Mouse (Mus musculus) hindbrain, postnatal 0 days (tissue): ENCODE results near the gene Frem3. TPM values are rescaled to one million over a fixed set of nuclear protein-coding genes. Genes with fewer than 3 reads are reported as not detected.
A peak's percentile ranks its signal among the peaks of the same experiment; 100 is the strongest.
"Not testable (repeated sequence)": the region's sequence is repeated elsewhere in the genome, so short reads cannot be mapped to it uniquely, and the experiment has no call there.

Experiments
- ATAC-seq: fragments of 200-750 bp; cut with Nextera tagmentation; 2 replicates; pipeline ENCODE4 v1.8.0; 2017; ENCODE audit warnings: mild to moderate bottlenecking, moderate TSS enrichment, moderate library complexity
- DNase-seq: peaks from one replicate; pipeline ENCODE4 v3.0.0-alpha.2; 2015; ENCODE audit warnings: low spot score
- H3K27ac ChIP-seq: fragments of 300-500 bp; sonication (generic); 2 replicates; pipeline ENCODE4 v1.5.1; 2014; ENCODE audit warnings: mild to moderate bottlenecking
- H3K27me3 ChIP-seq: fragments of 300-500 bp; sonication (generic); 2 replicates; pipeline ENCODE4 v1.6.1; 2014; ENCODE audit warnings: low read length, mixed read lengths; ENCODE audit not compliant: insufficient read depth
- H3K36me3 ChIP-seq: fragments of 300-500 bp; sonication (generic); 2 replicates; pipeline ENCODE4 v1.6.1; 2014; ENCODE audit warnings: low read length, mixed read lengths; ENCODE audit not compliant: insufficient read depth
- H3K4me1 ChIP-seq: fragments of 300-500 bp; sonication (generic); 2 replicates; pipeline ENCODE4 v1.6.1; 2014; ENCODE audit warnings: antibody characterized with exemption, low read length, mixed read lengths; ENCODE audit not compliant: insufficient read depth
- H3K4me2 ChIP-seq: fragments of 300-500 bp; sonication (generic); 2 replicates; pipeline ENCODE4 v1.6.1; 2014; ENCODE audit warnings: low read depth, mild to moderate bottlenecking, low read length, moderate library complexity, mixed read lengths
- H3K4me3 ChIP-seq: fragments of 300-500 bp; sonication (generic); 2 replicates; pipeline ENCODE4 v1.5.1; 2014; ENCODE audit warnings: low read length
- H3K9ac ChIP-seq: fragments of 300-500 bp; sonication (generic); replicated peaks from 2 replicates; pipeline ENCODE4 v1.6.1; 2014; ENCODE audit warnings: mild to moderate bottlenecking, low read length, moderate library complexity, mixed read lengths
- H3K9me3 ChIP-seq: fragments of 300-500 bp; sonication (generic); 2 replicates; pipeline ENCODE4 v1.6.1; 2016; ENCODE audit warnings: low read length, mixed read lengths
- CTCF ChIP-seq: IDR thresholded peaks from 2 replicates; pipeline ENCODE4 v1.5.1; 2016; ENCODE audit warnings: antibody characterized with exemption, control low read depth, low read depth
- WGBS: fragments of 180-500 bp; shearing (Covaris S2); extraction: QIAGEN DNeasy Blood & Tissue Kit; methylation state at CpG from one replicate; pipeline ENCODE4 v1.1.7; 2014; 5-methylcytosine and 5-hydroxymethylcytosine counted together
- polyA plus RNA-seq: library from polyadenylated mRNA; unstranded; fragments of >200 nt; fragmentation: Nextera tagmentation; extraction: Ambion mirVana; gene quantifications from 2 replicates; pipeline ENCODE4 v1.2.1, GENCODE M21; 2015
- total RNA-seq: library from RNA; depleted of rRNA; stranded (reverse); fragments of >200 nt; gene quantifications from 2 replicates; pipeline ENCODE4 v1.2.3, GENCODE M21; 2014; rRNA removed

Frem3 gene
- total and polyA plus RNA-seq, 2 experiments from 2014 or later: 0.25 to 0.58 TPM

GRCm38 (mm10) chr8:80739155-80739924 lies 128.5 kb downstream of the Frem3 start, which contains the start of gene Smarca5:
TSS of gene Smarca5 (minus strand) at chr8:80739497.
- H3K27ac ChIP-seq: peak within 1 kb of the TSS; percentile 96
- H3K9me3 ChIP-seq, H3K4me1 ChIP-seq, H3K36me3 ChIP-seq, H3K27me3 ChIP-seq: not testable (repeated sequence)
- peak; percentile 19; the same call in 1 of the 2 replicates for TF ChIP-seq CTCF
- ATAC-seq (peak; percentile 97), DNase-seq (peak; percentile 93)
- peak within 1 kb of the TSS; percentile 73 for H3K4me3 ChIP-seq
- WGBS: 2% methylated on average over 74 of the region's 91 CpGs
- peak within 1 kb of the TSS; percentile 80 for H3K4me2 ChIP-seq
- peak within 1 kb of the TSS; percentile 85 for H3K9ac ChIP-seq

- no peak; the same call in 1 of the 2 replicates for TF ChIP-seq CTCF
- Histone ChIP-seq H3K9ac (peak overlapping the region; percentile 51; the same call in 1 of the 2 replicates), H3K36me3 (peaks cover 4% of the 10 kb centered on the region; the same call in 1 of the 2 replicates), H3K4me1 (peaks cover 5% of the 10 kb centered on the region; the same call in 1 of the 2 replicates), H3K9me3 (no peaks in the 10 kb centered on the region), H3K4me2 (peak overlapping the region; percentile 55), H3K4me3 (peak overlapping the region; percentile 73), H3K27ac (peak overlapping the region; percentile 85), H3K27me3 (no peaks in the 10 kb centered on the region)
- ATAC-seq (peak; percentile 30), DNase-seq (no peak)
- WGBS: 15% methylated on average over 14 of the region's 14 CpGs
Measured at GRCm38 (mm10) chr8:80739932-80740331, 129.1 kb downstream of the Frem3 start.

Other genes with a start within 250 kb of the Frem3 start
- 0.32 and 1.3 TPM in 2 replicates for gene Gypa, start 117.3 kb upstream of the Frem3 start, total RNA-seq
- gene Gypa, start 117.3 kb upstream of the Frem3 start, polyA plus RNA-seq: 0.34 and 0.43 TPM in 2 replicates
- gene Smarca5, start 128.4 kb downstream of the Frem3 start, total RNA-seq: 22.6 and 27.3 TPM in 2 replicates
- 39.7 and 43.7 TPM in 2 replicates for gene Smarca5, start 128.4 kb downstream of the Frem3 start, polyA plus RNA-seq